Mouse (Mus musculus) G1E (cell line): ENCODE data around the gene Trmt10c.

Experiments used
- CTCF ChIP-seq: IDR thresholded peaks from 2 replicates; pipeline ENCODE4 v1.5.1; 2012; ENCODE audit warnings: low read depth, low read length, inconsistent platforms, mixed read lengths
- GATA1 ChIP-seq: IDR thresholded peaks from 2 replicates; pipeline ENCODE4 v1.6.1; 2012; ENCODE audit warnings: borderline replicate concordance, low read length, inconsistent platforms, mixed read lengths
- GATA2 ChIP-seq: IDR thresholded peaks from 2 replicates; pipeline ENCODE4 v1.6.1; 2012; ENCODE audit warnings: low read depth, low read length, inconsistent platforms, borderline replicate concordance
- POLR2AphosphoS5 ChIP-seq: IDR thresholded peaks from 2 replicates; pipeline ENCODE4 v1.6.1; 2012; ENCODE audit warnings: low read depth, low read length, inconsistent platforms; ENCODE audit not compliant: insufficient replicate concordance
- TAL1 ChIP-seq: conservative IDR thresholded peaks from 2 replicates; pipeline ENCODE4 v1.6.1; 2012; ENCODE audit warnings: low read depth, low read length, inconsistent platforms, mixed read lengths

- TF ChIP-seq CTCF = no peak
- TF ChIP-seq TAL1 = no peak
- no peak for TF ChIP-seq GATA1
- no peak for TF ChIP-seq POLR2AphosphoS5
- no peak for TF ChIP-seq GATA2
Measured at GRCm38 (mm10) chr16:56062981-56063380, 25.4 kb upstream of the Trmt10c start.
